Mouse (Mus musculus) erythroid progenitor cell, adult 5-6 weeks (primary cell): ENCODE measurements around the gene Asic3. TPM values are rescaled to one million over a fixed set of nuclear protein-coding genes. Genes with fewer than 3 reads are reported as not detected.

Source experiments
- ATAC-seq: replicated peaks from 2 replicates; pipeline ENCODE4 v1.8.0; 2016; ENCODE audit warnings: moderate number of reproducible peaks, mild to moderate bottlenecking, moderate TSS enrichment, inconsistent platforms; ENCODE audit not compliant: poor library complexity, low FRiP score, severe bottlenecking
- total RNA-seq, 2 experiments: library from RNA; stranded (forward) in 1 of 2; stranded (reverse) in 1 of 2; fragments of 150-400 nt in 1 of 2; fragments of 186-747, 209-891 nt in 1 of 2; gene quantifications; 2 replicates each; pipeline versions ENCODE4 v1.2.3 to v1.2.4; 2015 to 2017; ENCODE audit warnings: low replicate concordance in 2 of 2

Asic3 gene
- total RNA-seq, 2 experiments from 2014 or later, result not detected

DNA sequence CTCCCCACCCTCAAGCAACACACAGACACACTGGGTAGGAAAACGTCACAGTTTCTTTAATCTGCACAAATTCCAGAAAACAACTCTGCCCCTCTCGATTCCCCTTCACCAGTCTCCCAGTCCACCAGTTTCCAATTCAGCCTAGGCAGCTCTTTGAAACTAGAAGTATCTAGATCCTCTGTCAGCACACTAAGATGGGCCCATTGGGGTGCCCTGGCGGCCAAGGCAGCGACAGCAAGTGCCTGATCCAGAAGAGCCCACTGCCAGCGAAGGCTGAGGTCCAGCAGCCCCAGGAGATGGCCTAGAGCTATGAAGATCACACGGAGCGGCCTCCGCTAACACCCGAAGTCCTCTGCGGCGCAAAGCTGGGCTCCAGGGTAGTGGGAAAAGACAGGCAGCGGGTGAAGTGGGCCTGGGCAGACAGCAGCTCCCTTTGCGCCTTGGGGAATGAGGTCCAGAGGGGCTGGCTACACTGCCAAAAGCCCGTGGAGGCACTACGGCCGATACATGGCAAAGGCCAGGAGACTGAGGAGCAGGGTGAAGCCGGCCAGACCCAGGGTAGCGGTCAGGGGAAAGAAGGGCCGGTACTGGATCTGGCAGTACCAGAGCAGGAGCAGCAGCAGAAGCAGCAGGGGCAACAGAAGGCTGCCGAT is 32.4 kb downstream of the Asic3 start:
- ATAC-seq, result no peak

DNA sequence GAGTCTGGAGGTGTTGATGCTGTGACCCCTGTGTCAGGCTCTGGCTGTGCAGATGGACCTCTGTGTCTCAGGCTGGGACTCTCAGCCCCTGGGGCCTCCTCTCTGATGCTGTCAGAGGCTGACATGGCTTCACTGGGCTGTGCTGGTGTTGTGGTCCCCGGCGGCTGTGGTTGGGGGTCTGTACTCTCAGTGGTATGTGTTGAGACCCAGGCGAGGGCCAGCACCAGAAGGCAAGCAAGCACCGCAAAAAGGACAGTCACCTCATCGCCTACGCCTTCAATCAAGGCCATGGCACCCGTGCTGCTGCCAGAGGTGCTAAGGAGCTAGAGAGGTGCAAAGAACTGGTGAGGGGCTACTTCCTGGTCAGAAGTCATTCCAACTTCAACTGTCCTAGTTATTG is 33.4 kb downstream of the Asic3 start:
- no peak for ATAC-seq

- peak; percentile 44 for ATAC-seq
These were observed 34.6 kb downstream of the Asic3 start, which contains the start of gene Tmub1 for GRCm38 (mm10) chr5:24447624-24448298. Gene Tmub1 (minus strand): TSS chr5:24447854.

DNA sequence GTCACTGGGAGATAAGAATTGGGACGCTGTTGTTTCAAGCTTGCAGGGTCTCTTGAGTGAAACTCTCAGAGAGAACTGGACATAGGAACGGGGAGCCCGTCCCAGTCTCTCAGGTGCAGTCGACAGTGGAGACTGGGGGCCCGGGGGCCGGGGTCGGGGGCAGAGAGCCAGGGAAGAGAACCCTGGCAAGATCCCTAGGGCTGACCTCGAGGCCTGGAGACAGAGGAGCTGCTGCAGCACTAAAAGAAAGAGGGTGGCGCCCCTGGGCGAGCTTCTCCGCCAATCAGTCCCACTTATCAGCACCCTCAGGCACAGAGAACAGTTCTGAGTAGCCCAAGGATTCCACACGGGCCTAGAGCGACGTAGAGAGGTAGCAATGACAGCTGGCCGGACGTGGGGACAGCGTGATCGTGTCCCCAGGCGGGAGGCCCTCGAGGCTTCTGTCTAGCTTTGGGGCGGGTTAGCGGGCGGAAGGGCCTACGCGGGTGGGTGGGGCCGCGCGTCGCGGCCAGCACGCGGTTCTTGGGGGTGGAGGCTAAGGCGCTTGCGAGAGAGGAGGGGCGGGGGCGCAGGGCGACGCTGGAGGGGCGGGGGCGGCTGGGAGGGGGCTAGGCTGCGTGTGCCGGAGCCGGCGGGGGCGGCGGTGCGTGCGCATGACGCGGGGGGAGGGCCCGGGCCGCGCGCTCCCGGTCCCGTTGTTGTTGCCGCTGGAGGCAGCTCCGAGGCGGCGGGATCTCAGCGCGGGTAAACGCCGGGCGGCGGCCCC is 38.3 kb downstream of the Asic3 start:
- peak; percentile 70 for ATAC-seq

- ATAC-seq, result no peak; the same call in 1 of the 2 replicates
These were observed 39.0 kb downstream of the Asic3 start, which contains the start of gene Agap3 for GRCm38 (mm10) chr5:24452030-24452690. Gene Agap3 (plus strand): TSS chr5:24452177.

GRCm38 (mm10) chr5:24452691-24453233 is 39.6 kb downstream of the Asic3 start:
- ATAC-seq, result peak; percentile 30

DNA sequence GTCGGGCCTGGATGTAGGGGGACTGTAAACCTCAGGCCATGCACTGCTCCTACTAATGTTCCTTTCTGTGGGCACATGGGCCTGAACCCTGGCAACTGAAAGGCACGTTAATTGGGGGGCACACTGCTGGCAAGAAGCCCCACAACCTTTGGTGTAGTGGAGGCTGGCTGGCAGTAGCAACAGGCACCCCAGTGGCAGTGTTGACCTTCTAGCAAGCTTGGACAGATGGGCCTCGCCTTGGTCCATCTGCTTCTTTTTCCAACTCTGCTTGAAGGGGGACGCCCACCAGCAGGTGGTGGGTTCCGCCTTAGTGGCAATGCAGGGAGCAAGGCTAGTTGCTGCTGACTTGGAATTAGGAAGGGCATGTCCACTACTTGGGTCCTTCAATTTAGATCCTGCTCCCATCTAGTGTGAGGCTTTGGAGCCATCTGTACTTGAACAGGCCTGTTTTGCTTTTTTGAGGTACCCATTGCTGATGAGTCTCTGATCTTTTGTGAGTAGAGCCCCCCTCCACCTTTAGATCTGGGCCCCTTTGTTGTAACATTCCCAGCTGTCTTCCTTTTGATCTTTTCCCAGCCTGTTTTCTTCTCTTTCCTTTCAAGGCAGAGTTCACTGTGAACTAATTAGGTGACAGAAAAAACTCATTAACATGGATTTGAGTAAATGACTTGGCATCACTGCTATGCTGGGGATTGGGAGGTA is 40.2 kb downstream of the Asic3 start:
- ATAC-seq, result no peak

- no peak for ATAC-seq
These were observed 40.8 kb downstream of the Asic3 start for GRCm38 (mm10) chr5:24453985-24454303.

DNA sequence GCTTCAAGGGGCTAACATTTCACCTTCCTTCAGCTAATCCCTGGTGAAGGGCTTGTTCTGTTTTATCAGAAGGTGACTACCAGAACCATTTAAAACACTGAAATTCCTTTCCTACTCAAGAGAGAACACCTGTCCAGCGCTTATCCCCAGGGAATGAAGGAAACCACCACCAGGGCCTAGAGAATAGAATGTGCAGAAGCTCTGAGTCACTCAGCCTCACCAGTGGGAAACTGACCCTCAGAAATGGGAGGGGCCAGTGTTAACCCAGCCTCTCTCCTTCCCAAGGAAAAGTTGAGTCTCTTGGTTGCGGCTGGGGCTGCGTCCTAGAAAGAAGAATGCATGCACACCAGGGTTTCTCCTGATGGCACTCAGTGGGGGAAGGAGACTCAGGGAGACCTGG is 41.9 kb downstream of the Asic3 start:
- no peak for ATAC-seq

DNA sequence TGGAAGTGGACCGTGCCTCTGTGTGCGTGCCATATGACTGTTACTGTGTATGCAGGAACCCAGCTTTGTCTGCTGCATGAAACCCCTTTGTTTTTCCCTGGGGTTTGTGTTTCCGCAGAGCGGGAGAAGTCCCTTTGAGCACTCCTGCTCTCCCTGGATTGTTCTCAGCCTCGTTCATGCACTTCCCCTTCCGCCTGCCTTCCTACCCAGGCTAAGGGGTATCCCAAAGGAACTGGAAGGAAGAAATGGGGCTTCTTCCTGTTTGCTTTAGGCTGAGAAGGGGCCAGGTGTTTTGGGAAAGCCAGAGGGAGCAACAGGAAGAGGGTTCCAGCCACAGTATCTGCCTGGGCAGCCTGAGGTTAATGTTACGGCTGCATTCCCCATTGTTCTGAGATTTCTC is 42.4 kb downstream of the Asic3 start:
- ATAC-seq, result no peak

DNA sequence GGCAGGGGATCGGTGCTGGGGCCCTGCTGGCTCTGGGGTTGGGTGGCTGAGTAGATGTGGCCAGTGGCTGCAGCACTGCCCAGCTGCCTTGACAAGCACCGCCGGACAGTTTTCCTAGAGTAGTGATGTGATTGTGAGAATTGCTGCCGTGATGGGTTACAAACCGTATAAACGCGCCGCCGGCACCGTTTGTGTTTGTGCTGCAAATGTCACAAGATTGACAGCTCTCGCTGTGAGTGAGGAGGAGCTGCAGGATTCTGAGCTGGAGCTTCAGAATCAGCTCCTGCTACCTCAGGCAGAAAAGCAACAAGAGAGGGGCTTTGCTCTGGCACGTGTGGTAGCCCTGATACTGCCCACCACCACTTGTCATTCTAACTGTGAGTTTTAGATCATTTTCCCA is 53.6 kb downstream of the Asic3 start:
- ATAC-seq, result no peak

Other genes with a start within 250 kb of the Asic3 start
- 2.9 and 3.2 TPM in 2 replicates for gene Nupl2, start 248.4 kb upstream of the Asic3 start, total RNA-seq (2015; ENCODE audit: low replicate concordance)
- 0.38 and 3.5 TPM in 2 replicates for gene Nupl2, start 248.4 kb upstream of the Asic3 start, total RNA-seq (2017; ENCODE audit: low replicate concordance)
- not detected in 2 replicates for gene Kcnh2, start 61.8 kb upstream of the Asic3 start, total RNA-seq (2015; ENCODE audit: low replicate concordance)
- gene Kcnh2, start 61.8 kb upstream of the Asic3 start, total RNA-seq (2017; ENCODE audit: low replicate concordance), result not detected in 2 replicates
- gene Nos3, start 48.6 kb upstream of the Asic3 start, total RNA-seq (2015; ENCODE audit: low replicate concordance), result not detected in 2 replicates
- not detected in 2 replicates for gene Nos3, start 48.6 kb upstream of the Asic3 start, total RNA-seq (2017; ENCODE audit: low replicate concordance)
- not detected in 2 replicates for gene Atg9b, start 21.2 kb upstream of the Asic3 start, total RNA-seq (2015; ENCODE audit: low replicate concordance)
- gene Atg9b, start 21.2 kb upstream of the Asic3 start, total RNA-seq (2017; ENCODE audit: low replicate concordance), result not detected in 2 replicates
- 11.9 TPM in 1 of 2 replicates, not detected in the other for gene Abcb8, start 19.7 kb upstream of the Asic3 start, total RNA-seq (2015; ENCODE audit: low replicate concordance)
- 1.7 and 8.0 TPM in 2 replicates for gene Abcb8, start 19.7 kb upstream of the Asic3 start, total RNA-seq (2017; ENCODE audit: low replicate concordance)
- gene Cdk5, start 10.1 kb downstream of the Asic3 start, total RNA-seq (2015; ENCODE audit: low replicate concordance), result 6.3 and 10.8 TPM in 2 replicates
- gene Cdk5, start 10.1 kb downstream of the Asic3 start, total RNA-seq (2017; ENCODE audit: low replicate concordance), result 1.7 and 3.7 TPM in 2 replicates
- gene Slc4a2, start 10.4 kb downstream of the Asic3 start, total RNA-seq (2015; ENCODE audit: low replicate concordance), result 16.6 and 44.4 TPM in 2 replicates
- gene Slc4a2, start 10.4 kb downstream of the Asic3 start, total RNA-seq (2017; ENCODE audit: low replicate concordance), result 14.1 and 50.6 TPM in 2 replicates
- gene Fastk, start 31.9 kb downstream of the Asic3 start, total RNA-seq (2015; ENCODE audit: low replicate concordance), result 37.1 and 78.4 TPM in 2 replicates
- gene Fastk, start 31.9 kb downstream of the Asic3 start, total RNA-seq (2017; ENCODE audit: low replicate concordance), result 15.8 and 32.3 TPM in 2 replicates
- 5.4 TPM in 1 of 2 replicates, not detected in the other for gene Tmub1, start 34.5 kb downstream of the Asic3 start, total RNA-seq (2015; ENCODE audit: low replicate concordance)
- 0.64 and 12.8 TPM in 2 replicates for gene Tmub1, start 34.5 kb downstream of the Asic3 start, total RNA-seq (2017; ENCODE audit: low replicate concordance)
- gene Agap3, start 38.8 kb downstream of the Asic3 start, total RNA-seq (2015; ENCODE audit: low replicate concordance), result 9.6 and 10.5 TPM in 2 replicates
- 14.1 and 23.0 TPM in 2 replicates for gene Agap3, start 38.8 kb downstream of the Asic3 start, total RNA-seq (2017; ENCODE audit: low replicate concordance)
- gene Gbx1, start 113.8 kb downstream of the Asic3 start, total RNA-seq (2015; ENCODE audit: low replicate concordance), result not detected in 2 replicates
- not detected in 2 replicates for gene Gbx1, start 113.8 kb downstream of the Asic3 start, total RNA-seq (2017; ENCODE audit: low replicate concordance)
- not detected in 2 replicates for gene Asb10, start 127.6 kb downstream of the Asic3 start, total RNA-seq (2015; ENCODE audit: low replicate concordance)
- gene Asb10, start 127.6 kb downstream of the Asic3 start, total RNA-seq (2017; ENCODE audit: low replicate concordance), result not detected in 2 replicates
- not detected in 2 replicates for gene 4931409K22Rik, start 143.4 kb downstream of the Asic3 start, total RNA-seq (2015; ENCODE audit: low replicate concordance)
- gene 4931409K22Rik, start 143.4 kb downstream of the Asic3 start, total RNA-seq (2017; ENCODE audit: low replicate concordance), result not detected in 2 replicates
- 14.7 and 18.0 TPM in 2 replicates for gene Abcf2, start 164.1 kb downstream of the Asic3 start, total RNA-seq (2015; ENCODE audit: low replicate concordance)
- 13.7 and 18.1 TPM in 2 replicates for gene Abcf2, start 164.1 kb downstream of the Asic3 start, total RNA-seq (2017; ENCODE audit: low replicate concordance)
- gene Chpf2, start 173.3 kb downstream of the Asic3 start, total RNA-seq (2015; ENCODE audit: low replicate concordance), result 5.9 and 10.5 TPM in 2 replicates
- 5.5 and 11.9 TPM in 2 replicates for gene Chpf2, start 173.3 kb downstream of the Asic3 start, total RNA-seq (2017; ENCODE audit: low replicate concordance)
- gene Smarcd3, start 211.0 kb downstream of the Asic3 start, total RNA-seq (2015; ENCODE audit: low replicate concordance), result not detected in 2 replicates
- not detected in 2 replicates for gene Smarcd3, start 211.0 kb downstream of the Asic3 start, total RNA-seq (2017; ENCODE audit: low replicate concordance)